Mouse (Mus musculus) myocyte (in vitro differentiated cells): ENCODE data around the gene Mdp1. TPM values are rescaled to one million over a fixed set of nuclear protein-coding genes. Genes with fewer than 3 reads are reported as not detected.

ENCODE experiments used
- H3K27me3 ChIP-seq: one replicate; pipeline ENCODE4 v1.6.1; 2011; ENCODE audit not compliant: control insufficient read depth, insufficient read depth, insufficient read length
- H3K36me3 ChIP-seq: one replicate; pipeline ENCODE4 v1.6.1; 2011; ENCODE audit not compliant: control insufficient read depth, insufficient read depth
- H3K4me2 ChIP-seq: one replicate; pipeline ENCODE4 v1.6.1; 2011; ENCODE audit warnings: low read depth, control low read depth
- H3K4me3 ChIP-seq: one replicate; pipeline ENCODE4 v1.5.1; 2011; ENCODE audit warnings: mild to moderate bottlenecking, control low read depth, moderate library complexity
- H3K79me2 ChIP-seq: one replicate; pipeline ENCODE4 v1.6.1; 2011; ENCODE audit not compliant: control insufficient read depth, insufficient read depth
- H3ac ChIP-seq: one replicate; pipeline ENCODE4 v1.6.1; 2011; ENCODE audit not compliant: control insufficient read depth, insufficient read length
- CEBPB ChIP-seq: IDR thresholded peaks from 2 replicates; pipeline ENCODE4 v1.6.1; 2011; ENCODE audit warnings: mild to moderate bottlenecking, moderate library complexity; ENCODE audit not compliant: poor library complexity, insufficient read depth, severe bottlenecking
- E2F4 ChIP-seq: IDR thresholded peaks from one replicate; pipeline ENCODE4 v1.6.1; 2011; ENCODE audit warnings: mild to moderate bottlenecking, control low read depth, moderate library complexity; ENCODE audit not compliant: insufficient read depth
- MAX ChIP-seq: IDR thresholded peaks from one replicate; pipeline ENCODE4 v1.6.1; 2011; ENCODE audit warnings: low read depth, mild to moderate bottlenecking, control low read depth
- MYOD1 ChIP-seq, 3 experiments: IDR thresholded peaks; one replicate each; pipeline ENCODE4 v1.6.1; 2011; ENCODE audit warnings: control low read depth in 2 of 3, low read depth in 2 of 3, mild to moderate bottlenecking in 2 of 3, moderate library complexity in 1 of 3; ENCODE audit not compliant: insufficient read length in 2 of 3, control insufficient read depth in 1 of 3
- MYOG ChIP-seq, 3 experiments: IDR thresholded peaks; one replicate each; pipeline ENCODE4 v1.6.1; 2011; ENCODE audit warnings: control low read depth in 2 of 3, low read depth in 2 of 3, mild to moderate bottlenecking in 2 of 3; ENCODE audit not compliant: insufficient read length in 2 of 3, control insufficient read depth in 1 of 3, insufficient read depth in 1 of 3
- POLR2A ChIP-seq: IDR thresholded peaks from one replicate; pipeline ENCODE4 v1.6.1; 2011; ENCODE audit warnings: low read depth, mild to moderate bottlenecking, control low read depth, moderate library complexity; ENCODE audit not compliant: insufficient read length
- POLR2AphosphoS2 ChIP-seq: IDR thresholded peaks from one replicate; pipeline ENCODE4 v1.6.1; 2011; ENCODE audit warnings: low read depth, control low read depth; ENCODE audit not compliant: insufficient read length
- REST ChIP-seq: IDR thresholded peaks from one replicate; pipeline ENCODE4 v1.6.1; 2011; ENCODE audit warnings: mild to moderate bottlenecking, control low read depth, moderate library complexity; ENCODE audit not compliant: insufficient read depth, insufficient read length
- SRF ChIP-seq: IDR thresholded peaks from one replicate; pipeline ENCODE4 v1.6.1; 2011; ENCODE audit warnings: low read depth; ENCODE audit not compliant: control insufficient read depth, insufficient read length
- TCF12 ChIP-seq: IDR thresholded peaks from one replicate; pipeline ENCODE4 v1.6.1; 2011; ENCODE audit warnings: mild to moderate bottlenecking, control low read depth; ENCODE audit not compliant: poor library complexity, insufficient read depth, severe bottlenecking
- TCF3 ChIP-seq: IDR thresholded peaks from one replicate; pipeline ENCODE4 v1.6.1; 2011; ENCODE audit warnings: low read depth, control low read depth; ENCODE audit not compliant: insufficient read length
- USF1 ChIP-seq: IDR thresholded peaks from one replicate; pipeline ENCODE4 v1.6.1; 2011; ENCODE audit warnings: low read depth, mild to moderate bottlenecking, control low read depth, moderate library complexity
- polyA plus RNA-seq: library from polyadenylated mRNA; unstranded; fragments of >200 nt; fragmentation: generic; extraction: Trizol; gene quantifications from one replicate; pipeline ENCODE4 v1.2.1, GENCODE M21; 2012; ENCODE audit warnings: missing spikeins

The Mdp1 gene
- polyA plus RNA-seq, 1 experiment, result 21.3 TPM

DNA sequence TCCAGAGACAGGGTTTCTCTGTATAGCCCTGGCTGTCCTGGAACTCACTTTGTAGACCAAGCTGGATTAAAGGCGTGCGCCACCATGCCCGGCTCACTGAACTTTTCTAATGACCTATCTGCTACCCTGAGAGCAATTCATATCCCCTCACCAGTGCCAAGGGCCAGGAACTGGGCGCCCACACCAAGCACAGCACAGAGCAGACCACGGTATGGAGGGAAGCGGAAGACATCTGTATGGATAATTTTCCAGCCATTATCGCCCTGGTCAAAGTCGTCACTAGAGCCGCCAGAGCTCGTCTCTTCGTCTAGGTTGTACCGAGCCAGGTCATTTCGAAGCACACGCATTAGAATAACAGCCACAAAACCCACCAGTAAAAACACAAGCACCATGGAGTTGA lies 19.5 kb downstream of the Mdp1 start:
- no peak overlapping the region for H3K4me2 ChIP-seq
- H3K4me3 ChIP-seq, result no peak overlapping the region
- no peaks in the 10 kb centered on the region for H3K27me3 ChIP-seq
- peaks cover 6% of the 10 kb centered on the region for H3K36me3 ChIP-seq
- H3ac ChIP-seq, result no peak overlapping the region
- TF ChIP-seq MAX (no peak), POLR2A (no peak), E2F4 (no peak), REST (no peak), TCF12 (no peak), USF1 (no peak), SRF (no peak), CEBPB (no peak), TCF3 (no peak), MYOG (IDR thresholded peaks at IDR 0.05; ENCODE audit: control insufficient read depth in 1 of 3, insufficient read depth in 1 of 3, insufficient read length in 2 of 3, low read depth in 2 of 3) (no peak), MYOD1 (IDR thresholded peaks at IDR 0.05; ENCODE audit: control insufficient read depth in 1 of 3, insufficient read length in 2 of 3, low read depth in 2 of 3) (no peak), POLR2AphosphoS2 (no peak)
- peaks cover 49% of the 10 kb centered on the region for H3K79me2 ChIP-seq

DNA sequence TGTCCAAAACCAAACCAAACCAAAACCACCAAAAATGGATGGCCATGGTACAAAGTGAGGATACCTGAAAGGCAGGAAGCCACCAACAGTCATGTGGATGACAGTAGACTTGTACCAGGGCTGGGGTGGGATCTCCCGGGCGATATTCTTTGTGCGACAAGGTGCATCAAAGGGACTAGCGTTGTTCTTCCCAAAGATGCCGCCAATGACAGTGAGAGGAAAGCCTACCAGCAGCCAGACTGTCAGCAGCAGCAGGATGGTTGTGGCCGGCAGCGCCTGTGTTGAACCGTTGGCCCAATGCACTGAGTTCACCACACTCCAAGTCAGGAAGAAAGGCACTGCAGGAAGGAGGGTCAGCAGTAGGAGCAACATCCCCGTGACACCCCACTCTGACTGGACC lies 22.5 kb downstream of the Mdp1 start, which contains the start of gene Gm49378:
Gene Gm49378 (minus strand): TSS at position 101 of the 400 bp plus-strand sequence.
- H3K4me3 ChIP-seq, result no peak within 1 kb of the TSS
- peaks cover 14% of the 10 kb centered on the region for H3K36me3 ChIP-seq
- no peak within 1 kb of the TSS for H3ac ChIP-seq
- no peak within 1 kb of the TSS for H3K4me2 ChIP-seq
- H3K27me3 ChIP-seq, result no peaks in the 10 kb centered on the region
- TF ChIP-seq TCF3, result no peak
- TF ChIP-seq MYOD1 (IDR thresholded peaks at IDR 0.05; ENCODE audit: control insufficient read depth in 1 of 3, insufficient read length in 2 of 3, low read depth in 2 of 3), result no peak
- TF ChIP-seq TCF12, result no peak
- TF ChIP-seq MAX, result no peak
- no peak for TF ChIP-seq REST
- no peak for TF ChIP-seq SRF
- no peak for TF ChIP-seq CEBPB
- TF ChIP-seq POLR2A, result no peak
- no peak for TF ChIP-seq MYOG (IDR thresholded peaks at IDR 0.05; ENCODE audit: control insufficient read depth in 1 of 3, insufficient read depth in 1 of 3, insufficient read length in 2 of 3, low read depth in 2 of 3)
- TF ChIP-seq E2F4, result no peak
- TF ChIP-seq USF1, result no peak
- no peak for TF ChIP-seq POLR2AphosphoS2
- H3K79me2 ChIP-seq, result peaks cover 27% of the 10 kb centered on the region

DNA sequence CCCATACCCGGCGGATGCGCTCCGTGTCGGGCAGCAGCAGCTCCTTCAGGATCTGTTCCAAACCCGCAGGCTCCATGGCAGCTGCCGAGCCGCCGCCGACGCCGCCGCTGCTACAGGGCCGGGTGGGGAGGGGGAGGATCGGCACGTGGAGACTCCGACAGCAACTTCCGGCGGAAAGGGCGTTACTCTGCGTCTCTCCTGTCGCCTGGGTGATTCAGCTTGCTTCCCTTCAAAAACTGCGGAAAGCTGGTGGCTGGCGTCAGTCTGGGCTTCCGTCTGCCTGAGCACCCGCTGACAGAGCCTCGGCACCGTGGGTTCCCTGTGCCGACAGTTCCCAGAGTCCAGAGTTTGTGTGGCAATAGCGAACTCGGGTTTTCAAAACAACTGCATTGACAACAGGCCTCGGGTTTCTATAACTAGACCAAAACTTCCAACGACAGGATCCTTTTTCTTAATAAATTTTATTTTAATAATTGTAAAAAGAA lies 24.7 kb downstream of the Mdp1 start, which contains the start of gene Ipo4:
Gene Ipo4 (minus strand): TSS at position 435 of the 485 bp plus-strand sequence.
- no peaks in the 10 kb centered on the region for H3K27me3 ChIP-seq
- H3K36me3 ChIP-seq, result peaks cover 16% of the 10 kb centered on the region
- peak within 1 kb of the TSS; percentile 30 for H3ac ChIP-seq
- peak; percentile 78 for TF ChIP-seq POLR2A
- no peak for TF ChIP-seq TCF3
- TF ChIP-seq MYOG (IDR thresholded peaks at IDR 0.05; ENCODE audit: control insufficient read depth in 1 of 3, insufficient read depth in 1 of 3, insufficient read length in 2 of 3, low read depth in 2 of 3), result peak; percentile 12 to 82 (median 75)
- TF ChIP-seq USF1, result peak; percentile 62
- TF ChIP-seq MAX, result peak; percentile 40
- TF ChIP-seq POLR2AphosphoS2, result peak; percentile 96
- no peak for TF ChIP-seq REST
- TF ChIP-seq MYOD1 (IDR thresholded peaks at IDR 0.05; ENCODE audit: control insufficient read depth in 1 of 3, insufficient read length in 2 of 3, low read depth in 2 of 3), result peak in 2 of 3 experiments; percentile 35 to 80
- H3K4me3 ChIP-seq, result peak within 1 kb of the TSS; percentile 77
- H3K79me2 ChIP-seq, result peaks cover 9% of the 10 kb centered on the region
- peak within 1 kb of the TSS; percentile 90 for H3K4me2 ChIP-seq

DNA sequence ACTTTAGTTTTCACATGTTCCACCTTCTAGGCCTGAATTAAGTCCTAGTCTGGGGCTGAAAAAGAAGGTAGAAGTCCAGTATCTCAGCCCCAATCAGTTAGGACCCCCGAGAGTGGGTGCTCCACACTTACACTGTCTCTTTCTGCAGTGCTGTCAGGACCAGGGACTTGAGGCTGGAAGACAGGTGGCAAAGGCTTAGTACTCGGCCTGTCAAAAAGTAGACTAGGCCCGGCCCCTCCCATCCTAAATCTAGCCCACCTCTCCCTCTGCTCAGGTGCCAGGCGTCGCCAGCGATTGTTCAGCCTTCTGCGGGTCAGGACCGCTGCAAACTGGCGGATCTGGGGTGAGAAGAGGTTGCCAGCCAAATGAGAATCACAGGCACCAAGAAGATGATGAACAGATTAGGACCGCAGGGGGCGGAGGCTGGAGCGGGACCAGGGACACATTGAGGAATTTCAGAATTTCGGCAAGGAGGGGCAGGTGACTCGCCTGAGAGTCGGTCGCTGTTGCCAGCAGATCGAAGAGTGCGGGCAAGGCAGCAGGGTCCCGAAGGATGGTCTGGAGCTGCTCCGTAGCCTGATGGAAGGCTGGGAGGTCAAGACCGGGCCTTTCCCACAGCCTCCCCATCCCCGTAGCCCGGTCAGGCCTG lies 25.3 kb downstream of the Mdp1 start:
- H3K4me2 ChIP-seq, result peak overlapping the region; percentile 90
- TF ChIP-seq SRF (no peak), POLR2A (no peak), MYOD1 (IDR thresholded peaks at IDR 0.05; ENCODE audit: control insufficient read depth in 1 of 3, insufficient read length in 2 of 3, low read depth in 2 of 3) (peak; percentile 64 to 87 (median 86))
- H3K27me3 ChIP-seq, result no peaks in the 10 kb centered on the region
- peak overlapping the region; percentile 30 for H3ac ChIP-seq
- H3K4me3 ChIP-seq, result peak overlapping the region; percentile 77
- H3K79me2 ChIP-seq, result peaks cover 3% of the 10 kb centered on the region
- H3K36me3 ChIP-seq, result peaks cover 18% of the 10 kb centered on the region
